Mouse (Mus musculus) T-helper 1 cell (primary cell): ENCODE results near the gene Ddx25.

ENCODE experiments used
- in situ Hi-C: fragments of 300-600 bp; cut with MboI, MseI; formaldehyde crosslinking; loops from one replicate; pipeline ENCODE4 v1.15.1; 2025; ENCODE audit warnings: high pct_unique_total_duplicates

Ddx25 gene

DNA sequence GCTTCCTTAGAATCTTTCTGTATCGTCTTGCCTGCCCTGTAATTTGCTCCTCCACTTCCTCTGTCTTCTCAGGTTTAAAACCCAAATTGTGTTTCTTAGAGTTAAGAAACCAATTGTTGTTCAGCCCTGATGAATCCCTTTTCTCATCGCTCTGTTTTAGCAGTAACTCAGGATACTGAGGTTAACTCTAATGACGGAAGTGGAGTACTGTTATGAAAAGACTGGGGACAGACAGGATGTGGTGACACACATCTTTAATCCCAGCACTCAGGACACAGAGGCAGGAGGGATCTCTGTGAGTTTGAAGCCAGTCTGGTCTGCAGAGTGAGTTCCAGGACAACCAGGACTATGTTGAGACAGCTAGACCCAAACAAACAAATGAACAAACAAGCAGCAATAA, 62.9 kb downstream of the Ddx25 start:
- in situ Hi-C loops = no loop called here

DNA sequence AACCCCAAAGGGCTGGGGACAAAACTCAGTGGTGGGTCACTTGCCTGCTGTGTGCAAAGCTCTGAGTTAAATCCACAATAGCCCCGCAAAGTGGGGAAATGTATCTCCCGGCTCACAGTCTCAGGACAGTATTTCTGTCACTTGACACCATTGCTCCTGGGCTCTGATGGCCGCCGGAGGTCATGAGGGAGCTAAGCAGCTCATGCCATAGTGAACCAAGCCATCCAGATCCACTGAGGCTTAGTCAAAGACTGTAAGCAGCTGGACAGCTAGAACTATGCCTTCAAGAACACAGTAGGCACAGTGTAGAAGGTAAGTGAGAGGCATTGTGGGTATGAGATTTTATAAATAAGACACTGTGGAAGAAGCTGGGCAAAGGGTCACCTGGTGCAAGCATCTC, 63.4 kb downstream of the Ddx25 start:
- in situ Hi-C loops = no loop called here

DNA sequence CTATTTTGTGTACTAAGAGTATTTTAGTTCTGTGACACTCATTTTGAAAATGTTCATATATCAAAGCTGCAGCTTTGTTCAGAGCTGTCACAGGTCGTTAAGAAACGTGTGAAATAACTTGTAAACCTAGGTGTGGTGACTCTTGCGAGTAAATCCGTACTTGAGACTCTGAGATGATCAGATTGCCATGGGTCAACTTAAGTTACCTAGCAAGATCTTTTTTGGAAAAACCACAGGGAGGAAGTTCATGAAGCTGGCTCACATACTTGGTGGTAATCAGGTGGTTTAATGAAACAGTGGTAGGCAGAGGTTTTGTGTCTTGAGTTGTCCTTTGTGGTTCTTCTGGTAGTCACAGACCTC, 64.6 kb downstream of the Ddx25 start:
- in situ Hi-C loops = no loop called here

GRCm38 (mm10) chr9:35493033-35493732, 65.1 kb downstream of the Ddx25 start:
- in situ Hi-C loops = no loop called here

GRCm38 (mm10) chr9:35491109-35491866, 67.0 kb downstream of the Ddx25 start:
- in situ Hi-C loops = no loop called here

GRCm38 (mm10) chr9:35488496-35488895, 69.8 kb downstream of the Ddx25 start:
- in situ Hi-C loops = loop anchor here (5.0 kb wide), 1 partner anchor 56 kb away; no protein-coding TSS in a partner anchor
